Mouse (Mus musculus) neural tube, postnatal 0 days (tissue): ENCODE measurements around the gene Gm11569. TPM values are rescaled to one million over a fixed set of nuclear protein-coding genes. Genes with fewer than 3 reads are reported as not detected.

ENCODE experiments used
- polyA plus RNA-seq: library from polyadenylated mRNA; unstranded; fragments of >200 nt; fragmentation: Nextera tagmentation; extraction: Ambion mirVana; gene quantifications from 2 replicates; pipeline ENCODE4 v1.2.1, GENCODE M21; 2015

The Gm11569 gene
- not detected in 2 replicates for polyA plus RNA-seq

GRCm38 (mm10) chr11:99798832-99799231 is at the start of gene Gm11569:
Gene Gm11569, minus strand, starts transcription at chr11:99798932.

GRCm38 (mm10) chr11:99837966-99838365 is 39.2 kb upstream of the Gm11569 start, which contains the start of gene 2300003K06Rik:
Gene 2300003K06Rik, minus strand, starts transcription at chr11:99838066.

GRCm38 (mm10) chr11:99815566-99815965 is 16.8 kb upstream of the Gm11569 start, which contains the start of gene Gm11564:
Gene Gm11564, minus strand, starts transcription at chr11:99815666.

GRCm38 (mm10) chr11:99809792-99810191 is 11.1 kb upstream of the Gm11569 start, which contains the start of gene Krtap4-13:
Gene Krtap4-13, minus strand, starts transcription at chr11:99809892.

GRCm38 (mm10) chr11:99804346-99804745 is 5.6 kb upstream of the Gm11569 start, which contains the start of gene Gm11554:
Gene Gm11554, minus strand, starts transcription at chr11:99804446.

GRCm38 (mm10) chr11:99793367-99793766 is 5.4 kb downstream of the Gm11569 start, which contains the start of gene Gm11596:
Gene Gm11596, minus strand, starts transcription at chr11:99793467.

GRCm38 (mm10) chr11:99784900-99785299 is 13.8 kb downstream of the Gm11569 start, which contains the start of gene Krtap4-9:
Gene Krtap4-9, plus strand, starts transcription at chr11:99785200.

GRCm38 (mm10) chr11:99780604-99781003 is 18.1 kb downstream of the Gm11569 start, which contains the start of gene Krtap4-8:
Gene Krtap4-8, minus strand, starts transcription at chr11:99780704.

GRCm38 (mm10) chr11:99772813-99773212 is 25.9 kb downstream of the Gm11569 start, which contains the start of gene Gm11595:
Gene Gm11595, minus strand, starts transcription at chr11:99772913.

Other genes starting within 250 kb of the Gm11569 start
- not detected in 2 replicates for gene Krtap3-3, start 248.1 kb downstream of the Gm11569 start, polyA plus RNA-seq
- gene Krtap3-2, start 242.1 kb downstream of the Gm11569 start, polyA plus RNA-seq, result not detected in 2 replicates
- not detected in 2 replicates for gene Gm11939, start 239.5 kb downstream of the Gm11569 start, polyA plus RNA-seq
- not detected in 2 replicates for gene Krtap3-1, start 232.3 kb downstream of the Gm11569 start, polyA plus RNA-seq
- not detected in 2 replicates for gene Krtap1-5, start 217.9 kb downstream of the Gm11569 start, polyA plus RNA-seq
- gene Krtap1-4, start 215.3 kb downstream of the Gm11569 start, polyA plus RNA-seq, result not detected in 2 replicates
- not detected in 2 replicates for gene Krtap1-3, start 207.6 kb downstream of the Gm11569 start, polyA plus RNA-seq
- not detected in 2 replicates for gene Krtap9-3, start 200.8 kb downstream of the Gm11569 start, polyA plus RNA-seq
- not detected in 2 replicates for gene Gm11938, start 195.6 kb downstream of the Gm11569 start, polyA plus RNA-seq
- gene Gm11937, start 188.7 kb downstream of the Gm11569 start, polyA plus RNA-seq, result not detected in 2 replicates
- not detected in 2 replicates for gene Krtap2-4, start 184.1 kb downstream of the Gm11569 start, polyA plus RNA-seq
- gene Gm11562, start 178.5 kb downstream of the Gm11569 start, polyA plus RNA-seq, result not detected in 2 replicates
- not detected in 2 replicates for gene Krtap4-1, start 170.7 kb downstream of the Gm11569 start, polyA plus RNA-seq
- not detected in 2 replicates for gene Krtap4-2, start 163.8 kb downstream of the Gm11569 start, polyA plus RNA-seq
- gene Krtap4-7, start 154.8 kb downstream of the Gm11569 start, polyA plus RNA-seq, result not detected in 2 replicates
- not detected in 2 replicates for gene Gm11555, start 148.7 kb downstream of the Gm11569 start, polyA plus RNA-seq
- gene Gm11563, start 140.0 kb downstream of the Gm11569 start, polyA plus RNA-seq, result not detected in 2 replicates
- not detected in 2 replicates for gene Krtap4-6, start 133.0 kb downstream of the Gm11569 start, polyA plus RNA-seq
- not detected in 2 replicates for gene Gm14190, start 108.2 kb downstream of the Gm11569 start, polyA plus RNA-seq
- not detected in 2 replicates for gene Gm14180, start 64.6 kb downstream of the Gm11569 start, polyA plus RNA-seq
- not detected in 2 replicates for gene Gm11595, start 26.0 kb downstream of the Gm11569 start, polyA plus RNA-seq
- not detected in 2 replicates for gene Krtap4-8, start 18.2 kb downstream of the Gm11569 start, polyA plus RNA-seq
- gene Krtap4-9, start 13.7 kb downstream of the Gm11569 start, polyA plus RNA-seq, result not detected in 2 replicates
- not detected in 2 replicates for gene Gm11596, start 5.5 kb downstream of the Gm11569 start, polyA plus RNA-seq
- not detected in 2 replicates for gene Gm11554, start 5.5 kb upstream of the Gm11569 start, polyA plus RNA-seq
- gene Krtap4-13, start 11.0 kb upstream of the Gm11569 start, polyA plus RNA-seq, result not detected in 2 replicates
- not detected in 2 replicates for gene Gm11564, start 16.7 kb upstream of the Gm11569 start, polyA plus RNA-seq
- gene 2300003K06Rik, start 39.1 kb upstream of the Gm11569 start, polyA plus RNA-seq, result not detected in 2 replicates
- gene Krtap4-16, start 52.7 kb upstream of the Gm11569 start, polyA plus RNA-seq, result not detected in 2 replicates
- gene Gm11568, start 59.0 kb upstream of the Gm11569 start, polyA plus RNA-seq, result not detected in 2 replicates
- not detected in 2 replicates for gene Gm11559, start 65.5 kb upstream of the Gm11569 start, polyA plus RNA-seq
- not detected in 2 replicates for gene Krtap9-1, start 74.5 kb upstream of the Gm11569 start, polyA plus RNA-seq
- gene Gm11567, start 80.3 kb upstream of the Gm11569 start, polyA plus RNA-seq, result not detected in 2 replicates
- not detected in 2 replicates for gene Krtap31-1, start 109.0 kb upstream of the Gm11569 start, polyA plus RNA-seq
- not detected in 2 replicates for gene Gm11565, start 115.8 kb upstream of the Gm11569 start, polyA plus RNA-seq
- not detected in 2 replicates for gene Krtap31-2, start 137.4 kb upstream of the Gm11569 start, polyA plus RNA-seq
- not detected in 2 replicates for gene Krtap9-5, start 149.5 kb upstream of the Gm11569 start, polyA plus RNA-seq
- not detected in 2 replicates for gene Krtap29-1, start 180.1 kb upstream of the Gm11569 start, polyA plus RNA-seq
- 0.15 TPM in 2 replicates for gene Krtap16-1, start 187.7 kb upstream of the Gm11569 start, polyA plus RNA-seq
- 3.1 and 3.3 TPM in 2 replicates for gene Krtap17-1, start 195.1 kb upstream of the Gm11569 start, polyA plus RNA-seq
- not detected in 2 replicates for gene Krt33a, start 217.3 kb upstream of the Gm11569 start, polyA plus RNA-seq
- gene Krt33b, start 230.9 kb upstream of the Gm11569 start, polyA plus RNA-seq, result 0.14 and 0.22 TPM in 2 replicates
- 0.09 TPM in 1 of 2 replicates, not detected in the other for gene Krt34, start 242.6 kb upstream of the Gm11569 start, polyA plus RNA-seq